Mouse (Mus musculus) layer of hippocampus, adult 2 months (tissue): ENCODE measurements around the gene Zfp213. TPM values are rescaled to one million over a fixed set of nuclear protein-coding genes. Genes with fewer than 3 reads are reported as not detected.
A peak's percentile ranks its signal among the peaks of the same experiment; 100 is the strongest.

Experiments
- DNase-seq, 2 experiments: peaks; one replicate each; pipeline ENCODE4 v3.0.0; 2022; ENCODE audit warnings: low spot score in 2 of 2
- H3K27ac ChIP-seq: fragments of 200-600 bp; 2 replicates; pipeline ENCODE4 v1.8.1; 2022
- H3K4me3 ChIP-seq: fragments of 200-600 bp; 2 replicates; pipeline ENCODE4 v1.8.1; 2022; ENCODE audit warnings: mild to moderate bottlenecking
- CTCF ChIP-seq: fragments of 200-600 bp; conservative IDR thresholded peaks from 2 replicates; pipeline ENCODE4 v1.8.1; 2022; ENCODE audit warnings: antibody characterized with exemption, mild to moderate bottlenecking, moderate library complexity
- total RNA-seq, 2 experiments: library from RNA; stranded (reverse); gene quantifications; 2 replicates each; pipeline ENCODE4 v1.2.3; 2021

Gene Zfp213
- total RNA-seq, 2 experiments from 2014 or later: 5.7 to 6.9 TPM

DNA sequence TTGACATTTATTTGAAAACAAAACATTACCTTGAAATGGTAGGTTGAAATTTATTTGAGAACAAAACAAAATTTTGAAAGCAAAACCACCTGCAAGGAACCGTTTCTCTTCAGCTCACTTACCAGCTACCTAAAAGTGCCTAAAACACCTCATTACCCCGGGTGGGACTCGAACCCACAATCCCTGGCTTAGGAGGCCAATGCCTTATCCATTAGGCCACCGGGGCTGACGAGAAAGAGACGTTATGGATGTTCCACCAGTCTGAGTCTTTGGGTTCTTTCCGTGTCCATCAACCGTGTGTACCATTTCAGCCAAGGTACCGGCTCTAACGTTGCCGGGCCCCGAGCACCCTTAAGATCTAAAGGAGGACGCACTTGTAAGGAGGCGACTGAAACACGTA lies 15.4 kb downstream of the Zfp213 start:
- DNase-seq: peak; percentile 86 to 91
- Histone ChIP-seq H3K27ac (peak overlapping the region; percentile 69), H3K4me3 (peak overlapping the region; percentile 81)
- no peak for TF ChIP-seq CTCF

DNA sequence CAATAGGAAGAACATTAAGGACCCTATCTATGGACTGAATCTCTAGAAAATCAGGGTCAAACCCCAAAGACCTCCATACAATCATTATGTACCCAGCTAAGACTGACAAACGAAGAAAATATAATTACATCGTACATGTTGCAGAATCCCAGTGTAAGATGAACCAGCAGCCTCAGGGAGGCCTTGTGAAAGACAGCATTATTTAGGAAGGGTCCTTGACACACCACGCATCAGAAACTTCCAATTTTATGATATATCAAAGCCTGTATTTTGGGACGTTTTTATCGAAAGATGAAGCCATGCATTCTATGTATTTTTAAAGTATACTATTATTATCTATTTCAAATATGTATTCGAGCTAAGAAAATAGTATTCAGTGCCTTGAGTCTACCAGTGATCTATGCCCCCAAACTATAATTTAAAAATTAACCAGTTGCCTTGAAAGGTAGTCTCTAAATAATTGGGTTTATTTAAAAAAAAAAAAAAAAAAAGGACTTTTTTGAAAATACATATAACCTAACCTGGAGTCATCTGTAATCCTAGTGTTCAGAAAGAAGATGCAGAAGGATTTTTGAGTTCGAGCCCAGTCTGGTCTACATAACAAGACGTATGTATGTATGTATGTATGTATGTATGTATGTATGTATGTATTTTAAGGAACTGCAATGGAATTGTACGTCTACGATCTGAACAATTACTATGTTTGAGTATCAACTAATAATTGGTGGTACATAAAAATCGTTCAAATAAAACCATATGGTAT lies 16.2 kb downstream of the Zfp213 start:
- DNase-seq: peak in 1 of 2 experiments; percentile 6
- Histone ChIP-seq H3K4me3 (peak overlapping the region; percentile 81), H3K27ac (no peak overlapping the region)
- no peak for TF ChIP-seq CTCF

DNA sequence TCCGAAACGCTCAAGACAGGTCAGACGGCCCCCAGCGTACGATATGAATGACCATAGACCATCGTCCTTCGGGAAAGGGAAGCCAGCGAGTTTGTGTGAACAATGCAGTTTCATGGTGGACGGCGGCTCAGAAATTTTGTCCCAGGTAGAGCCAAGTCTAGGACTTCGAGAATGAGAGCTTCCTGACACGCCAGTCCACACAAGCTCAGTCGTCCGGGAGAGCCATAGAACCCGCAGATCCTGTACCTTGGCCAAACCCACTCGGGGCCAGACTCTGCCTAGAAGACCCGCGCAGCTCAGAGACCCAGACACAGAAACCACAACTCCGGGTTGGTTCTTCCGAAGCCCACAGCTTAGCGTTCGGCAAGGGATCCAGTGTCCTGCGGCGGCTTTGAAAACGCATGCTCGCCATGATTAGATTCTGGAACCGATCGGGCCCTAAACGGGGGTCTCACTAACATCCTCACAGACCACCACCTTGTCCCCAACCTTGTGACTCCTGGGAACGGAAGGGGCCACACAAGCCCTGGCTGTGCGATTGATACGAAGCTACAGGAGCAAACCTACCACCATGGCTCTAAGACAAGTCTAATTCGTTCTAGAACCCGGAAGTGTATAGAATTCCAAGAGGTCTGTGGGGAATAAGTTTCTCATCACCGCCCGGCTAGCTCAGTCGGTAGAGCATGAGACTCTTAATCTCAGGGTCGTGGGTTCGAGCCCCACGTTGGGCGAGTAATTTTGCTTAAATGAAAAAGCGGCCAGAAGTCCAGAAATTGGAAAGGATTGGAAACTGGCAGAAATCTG lies 17.1 kb downstream of the Zfp213 start:
- no peak for TF ChIP-seq CTCF
- H3K27ac ChIP-seq: peak overlapping the region; percentile 91
- H3K4me3 ChIP-seq: peak overlapping the region; percentile 81
- DNase-seq: peak; percentile 89 to 91

DNA sequence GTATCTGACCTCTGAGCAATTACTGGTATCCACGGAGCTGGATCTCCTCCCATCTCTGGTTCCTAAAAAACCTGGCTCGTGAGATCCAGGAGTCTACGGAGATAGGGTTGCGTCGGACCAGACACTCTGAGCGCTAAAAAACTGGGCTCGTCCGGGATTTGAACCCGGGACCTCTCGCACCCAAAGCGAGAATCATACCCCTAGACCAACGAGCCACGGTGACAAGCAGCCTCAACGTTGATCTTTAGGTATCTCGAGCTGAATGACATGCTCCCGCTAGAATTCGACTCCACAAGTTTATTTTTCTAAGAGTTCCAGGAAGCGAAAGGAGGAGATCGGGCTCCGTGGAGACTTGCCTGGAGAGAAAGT lies 17.7 kb downstream of the Zfp213 start:
- peak overlapping the region; percentile 91 for H3K27ac ChIP-seq
- peak overlapping the region; percentile 81 for H3K4me3 ChIP-seq
- no peak for TF ChIP-seq CTCF
- DNase-seq: peak; percentile 59 to 77

DNA sequence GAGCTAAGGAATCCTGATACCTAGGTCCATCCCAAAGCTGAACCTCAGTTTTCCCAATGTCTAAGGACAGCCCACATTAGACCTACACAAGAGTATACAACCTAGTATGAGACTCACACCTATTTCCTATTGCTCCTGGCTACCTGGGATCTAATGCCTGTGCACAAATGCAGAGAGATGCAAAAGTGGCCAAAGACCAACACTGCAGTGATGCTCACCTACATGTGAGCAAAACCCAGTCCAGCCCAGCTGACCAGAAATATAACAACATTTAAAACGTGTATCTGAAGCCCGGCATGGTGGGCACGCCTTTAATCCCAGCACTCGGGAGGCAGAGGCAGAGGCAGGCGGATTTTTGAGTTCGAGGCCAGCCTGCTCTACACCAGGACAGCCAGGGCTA lies 18.2 kb downstream of the Zfp213 start:
- no peak for TF ChIP-seq CTCF
- no peak for DNase-seq
- Histone ChIP-seq H3K27ac (no peak overlapping the region), H3K4me3 (peak overlapping the region; percentile 81; the same call in 1 of the 2 replicates)

DNA sequence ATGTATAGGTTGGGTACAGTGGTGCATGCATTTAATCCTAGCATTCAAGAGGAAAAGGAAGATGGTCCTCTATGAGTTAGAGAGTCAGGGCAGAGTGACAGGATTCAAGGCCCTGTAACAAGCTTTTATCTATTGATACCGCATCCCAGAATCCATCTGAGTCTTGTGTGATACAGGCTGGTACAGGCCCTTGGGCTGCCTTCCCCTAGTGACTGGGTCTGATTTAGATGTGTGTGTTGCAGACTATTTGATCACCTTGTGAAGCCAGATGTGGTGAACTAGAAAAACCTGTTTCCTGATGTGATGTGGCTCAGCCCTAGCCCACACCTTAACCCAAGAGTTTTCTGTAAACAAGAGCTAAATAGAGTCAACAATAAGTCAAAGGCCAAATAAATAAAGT lies 19.3 kb downstream of the Zfp213 start:
- H3K27ac ChIP-seq: no peak overlapping the region
- peak in 1 of 2 experiments; percentile 5 for DNase-seq
- H3K4me3 ChIP-seq: no peak overlapping the region
- TF ChIP-seq CTCF: no peak

DNA sequence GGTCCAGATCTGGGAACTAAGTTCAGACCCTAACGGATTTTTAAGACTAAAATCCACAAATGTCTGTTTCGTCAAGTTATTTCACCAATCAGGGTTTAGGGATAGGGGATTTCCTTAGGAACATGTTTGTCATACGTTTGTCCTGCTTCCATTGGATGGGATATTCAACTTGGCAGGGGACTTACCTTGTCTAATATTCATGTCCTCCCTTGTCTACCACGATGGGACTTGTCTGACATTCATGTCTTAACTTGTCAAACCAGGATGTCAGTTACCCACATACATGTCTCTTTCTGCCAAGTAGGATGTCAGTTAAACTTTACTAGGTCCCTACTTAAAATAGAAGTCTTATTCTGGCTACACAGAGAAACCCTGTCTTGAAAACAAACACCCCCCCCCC lies 20.1 kb downstream of the Zfp213 start:
- TF ChIP-seq CTCF: no peak
- DNase-seq: peak in 1 of 2 experiments; percentile 3

DNA sequence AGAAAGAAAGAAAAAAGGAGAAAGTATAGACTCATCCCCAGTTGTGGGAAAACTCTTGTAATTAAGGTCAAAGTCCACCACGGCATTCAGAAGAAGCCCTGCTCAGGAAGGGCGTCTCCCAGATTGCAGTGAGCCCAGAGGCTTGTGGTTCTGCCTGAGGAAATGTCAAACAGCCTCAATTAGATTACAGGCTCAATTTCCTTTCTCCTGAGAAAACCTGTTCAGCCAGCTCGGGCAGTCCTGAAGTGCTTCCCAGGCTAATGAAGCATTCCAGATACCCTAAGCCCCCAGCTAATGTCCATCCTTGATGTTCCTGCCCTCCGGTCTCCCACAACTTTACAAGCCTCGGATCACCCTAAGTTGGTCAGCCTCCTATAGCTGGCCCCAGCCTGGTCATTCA lies 20.7 kb downstream of the Zfp213 start:
- TF ChIP-seq CTCF: no peak
- Histone ChIP-seq H3K27ac (no peak overlapping the region), H3K4me3 (no peak overlapping the region)
- no peak for DNase-seq

More for the DNA sequence above, 20.1 kb downstream of the Zfp213 start:
- Histone ChIP-seq H3K4me3 (no peak overlapping the region), H3K27ac (no peak overlapping the region)

DNA sequence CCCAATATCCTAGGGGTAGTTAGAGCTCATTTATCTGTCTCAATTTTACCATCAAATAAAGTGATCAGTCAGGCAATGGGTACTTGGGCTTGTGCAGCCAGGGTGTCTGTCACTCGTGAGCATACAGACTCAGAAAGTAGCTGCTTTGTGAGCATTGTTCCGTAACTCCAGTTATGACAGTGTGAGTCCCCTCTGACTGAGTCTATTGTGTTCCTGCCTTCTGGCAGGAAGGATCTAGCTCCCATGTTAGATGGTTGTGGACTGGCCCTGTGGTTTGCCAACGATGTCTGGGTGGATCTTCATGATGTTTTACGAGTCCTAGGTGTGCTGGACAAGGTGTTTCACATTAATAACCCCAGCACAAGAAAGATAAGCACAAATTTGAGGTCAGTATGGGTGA lies 21.2 kb downstream of the Zfp213 start:
- peak overlapping the region; percentile 18; the same call in 1 of the 2 replicates for H3K27ac ChIP-seq
- H3K4me3 ChIP-seq: no peak overlapping the region
- no peak for TF ChIP-seq CTCF
- DNase-seq: peak in 1 of 2 experiments; percentile 4

DNA sequence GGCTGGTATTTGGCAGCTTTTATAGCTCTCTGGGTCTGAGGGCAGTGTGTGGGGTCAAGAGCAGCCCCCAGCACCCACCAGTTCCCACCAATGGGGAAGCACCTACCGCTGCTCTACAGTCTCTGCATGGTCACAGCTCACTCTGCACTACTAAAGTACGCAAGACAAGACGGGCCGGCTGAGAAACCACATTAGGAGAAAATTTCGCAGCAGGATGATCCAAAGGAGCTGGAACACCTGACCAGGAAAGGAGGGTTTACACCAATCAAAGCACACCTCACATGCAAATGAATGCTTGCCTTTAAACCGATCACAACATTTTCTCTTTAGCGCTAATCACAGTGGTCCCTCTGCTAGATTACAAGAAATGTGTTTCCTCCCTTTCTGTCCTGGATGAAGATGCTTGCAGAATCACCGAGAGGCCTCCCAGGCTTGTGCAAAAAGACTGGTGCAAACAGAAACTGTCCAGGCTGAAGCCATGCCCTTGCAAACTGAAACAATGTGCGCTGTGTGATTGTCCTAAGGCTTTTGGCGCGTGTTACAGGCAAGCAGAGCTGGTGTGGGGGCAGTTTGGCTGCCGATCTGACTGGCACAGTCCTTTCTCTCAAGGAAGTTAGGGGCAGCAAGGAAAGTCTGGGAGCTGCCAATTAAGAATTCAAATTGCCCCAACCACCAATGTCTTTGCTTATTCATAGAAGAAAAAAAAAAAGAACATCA lies 21.9 kb downstream of the Zfp213 start:
- TF ChIP-seq CTCF: no peak
- DNase-seq: peak in 1 of 2 experiments; percentile 8
- Histone ChIP-seq H3K27ac (peak overlapping the region; percentile 18; the same call in 1 of the 2 replicates), H3K4me3 (peak overlapping the region; percentile 12)

DNA sequence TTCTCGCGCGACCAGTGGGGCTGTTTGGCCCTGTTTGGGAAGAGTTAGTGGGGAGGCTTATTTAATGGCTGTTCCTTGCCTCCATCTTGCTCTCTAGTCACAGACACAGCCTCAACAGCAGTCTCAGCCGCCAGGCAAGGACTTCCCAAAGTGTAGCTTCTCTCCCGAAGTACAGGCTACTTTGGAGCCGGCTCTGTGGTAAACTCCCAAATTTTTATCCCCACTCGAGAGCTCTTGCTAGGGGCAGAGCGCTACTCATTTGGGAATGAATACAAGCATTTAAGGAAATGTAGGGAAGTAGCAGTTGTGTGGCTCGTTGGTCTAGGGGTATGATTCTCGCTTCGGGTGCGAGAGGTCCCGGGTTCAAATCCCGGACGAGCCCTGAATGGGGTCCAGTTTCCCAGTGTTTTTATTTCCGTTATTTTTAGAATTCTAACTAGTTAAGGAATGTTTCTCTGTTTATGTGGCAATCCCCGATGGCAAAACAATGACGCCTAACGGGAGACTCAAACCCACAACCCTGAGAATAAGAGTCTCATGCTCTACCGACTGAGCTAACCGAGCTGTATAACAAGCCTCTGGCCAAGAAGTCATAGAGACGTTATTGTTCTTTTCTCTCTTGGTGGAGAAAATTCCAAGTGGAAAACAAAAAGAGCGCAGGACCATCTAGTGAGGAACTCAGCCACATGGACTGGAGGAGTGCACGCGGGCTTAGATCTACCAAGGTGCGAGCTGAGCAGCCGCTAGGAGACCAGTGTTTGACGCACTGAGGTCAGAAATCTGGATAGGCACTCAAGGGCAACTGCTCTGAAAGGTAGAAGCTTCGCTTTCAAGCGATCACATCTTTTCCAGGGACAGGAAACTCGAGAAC lies 23.2 kb downstream of the Zfp213 start:
- no peak for TF ChIP-seq CTCF
- Histone ChIP-seq H3K27ac (no peak overlapping the region), H3K4me3 (no peak overlapping the region)
- DNase-seq: peak in 1 of 2 experiments; percentile 18

DNA sequence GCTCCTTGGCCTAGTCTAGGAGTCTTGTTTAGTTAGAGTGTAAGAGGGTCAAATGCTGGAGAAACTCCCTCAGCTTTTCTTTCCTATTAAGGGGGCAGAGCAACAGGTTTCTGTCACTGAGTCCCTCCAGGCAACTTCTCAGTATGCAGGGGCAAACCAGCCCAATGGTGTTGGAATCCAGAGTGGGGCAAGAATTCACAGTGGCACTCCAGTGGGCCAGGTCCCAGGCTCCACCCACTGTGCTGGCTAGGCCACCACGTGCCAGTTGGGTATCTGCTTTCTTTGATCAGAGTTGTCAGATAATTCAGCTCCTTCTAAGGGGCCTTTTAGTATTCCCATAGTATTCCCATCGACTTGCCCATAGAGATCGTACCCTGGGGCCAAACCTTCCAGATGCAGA lies 23.9 kb downstream of the Zfp213 start:
- DNase-seq: peak in 1 of 2 experiments; percentile 4
- no peak overlapping the region for H3K27ac ChIP-seq
- no peak overlapping the region for H3K4me3 ChIP-seq
- TF ChIP-seq CTCF: no peak
